Mouse (Mus musculus): ENCODE measurements around the gene Rcc2. TPM values are rescaled to one million over a fixed set of nuclear protein-coding genes. Genes with fewer than 3 reads are reported as not detected.

Gene Rcc2
- polyA plus RNA-seq, 1 experiment from 2014 or later = 62.8 TPM

DNA sequence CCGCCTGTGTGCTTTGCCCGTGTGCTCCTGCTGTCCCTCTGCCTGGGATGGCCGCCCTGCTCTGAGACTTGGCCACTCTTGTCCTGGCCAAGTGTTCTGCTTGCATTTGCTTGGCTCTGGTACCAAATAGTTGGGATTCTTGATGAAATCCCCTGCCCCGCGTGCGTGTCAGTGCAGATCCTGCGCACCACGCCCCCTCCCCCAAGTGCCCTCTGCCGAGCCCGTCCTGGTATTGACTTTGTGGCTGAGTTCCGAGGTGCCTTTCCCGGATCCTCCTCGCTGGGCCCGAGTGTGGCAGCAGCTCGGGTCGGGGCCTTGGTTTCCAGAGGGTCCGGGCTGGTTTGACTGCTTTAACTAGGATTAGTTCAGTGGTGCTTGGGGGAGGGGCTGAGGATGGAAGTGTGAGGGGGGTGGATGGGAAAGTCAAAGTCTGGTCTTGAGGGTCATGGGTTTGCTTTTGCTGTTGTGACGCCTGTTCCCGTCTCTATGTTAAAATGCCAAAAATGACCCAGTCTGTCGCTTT is 21.7 kb downstream of the Rcc2 start:
- WGBS = 67% methylated on average over 20 of the region's 20 CpGs
- no peak for TF ChIP-seq CTCF (IDR thresholded peaks at IDR 0.05; ENCODE audit: low read depth)
- DNase-seq (no peak), ATAC-seq (ENCODE audit: insufficient read depth) (no peak)
- H3K9me3 ChIP-seq (ENCODE audit: low read depth, low read length) = no peaks in the 10 kb centered on the region
- no peak overlapping the region for H3K9ac ChIP-seq
- H3K27me3 ChIP-seq (ENCODE audit: insufficient read depth, low read length) = no peaks in the 10 kb centered on the region
- H3K27ac ChIP-seq (ENCODE audit: low read depth) = no peak overlapping the region
- H3K4me2 ChIP-seq = no peak overlapping the region
- no peaks in the 10 kb centered on the region for H3K4me1 ChIP-seq (ENCODE audit: insufficient read depth)
- H3K36me3 ChIP-seq (ENCODE audit: insufficient read depth) = peaks cover 83% of the 10 kb centered on the region
- no peak overlapping the region for H3K4me3 ChIP-seq (ENCODE audit: low read depth, low read length)

- Histone ChIP-seq H3K27me3 (ENCODE audit: insufficient read depth, low read length) (no peaks in the 10 kb centered on the region), H3K4me3 (ENCODE audit: low read depth, low read length) (no peak overlapping the region), H3K4me1 (ENCODE audit: insufficient read depth) (no peaks in the 10 kb centered on the region), H3K36me3 (ENCODE audit: insufficient read depth) (peaks cover 76% of the 10 kb centered on the region), H3K4me2 (no peak overlapping the region), H3K9ac (no peak overlapping the region), H3K9me3 (ENCODE audit: low read depth, low read length) (no peaks in the 10 kb centered on the region), H3K27ac (ENCODE audit: low read depth) (no peak overlapping the region)
- no peak for ATAC-seq (ENCODE audit: insufficient read depth)
- no peak for TF ChIP-seq CTCF (IDR thresholded peaks at IDR 0.05; ENCODE audit: low read depth)
- WGBS = 66% methylated on average over 9 of the region's 9 CpGs
- no peak for DNase-seq
Measured at GRCm38 (mm10) chr4:140722710-140723109, 22.4 kb downstream of the Rcc2 start.

- H3K9ac ChIP-seq = no peak overlapping the region
- H3K36me3 ChIP-seq (ENCODE audit: insufficient read depth) = peaks cover 72% of the 10 kb centered on the region
- H3K27me3 ChIP-seq (ENCODE audit: insufficient read depth, low read length) = no peaks in the 10 kb centered on the region
- TF ChIP-seq CTCF (IDR thresholded peaks at IDR 0.05; ENCODE audit: low read depth) = no peak
- 74% methylated on average over 9 of the region's 9 CpGs for whole genome bisulfite sequencing
- DNase-seq (no peak), ATAC-seq (ENCODE audit: insufficient read depth) (no peak)
- no peak overlapping the region for H3K27ac ChIP-seq (ENCODE audit: low read depth)
- no peaks in the 10 kb centered on the region for H3K4me1 ChIP-seq (ENCODE audit: insufficient read depth)
- no peak overlapping the region for H3K4me3 ChIP-seq (ENCODE audit: low read depth, low read length)
- H3K9me3 ChIP-seq (ENCODE audit: low read depth, low read length) = no peaks in the 10 kb centered on the region
- no peak overlapping the region for H3K4me2 ChIP-seq
Measured at GRCm38 (mm10) chr4:140723192-140723591, 22.9 kb downstream of the Rcc2 start.

GRCm38 (mm10) chr4:140723801-140724200 is 23.5 kb downstream of the Rcc2 start:
- Histone ChIP-seq H3K27me3 (ENCODE audit: insufficient read depth, low read length) (no peaks in the 10 kb centered on the region), H3K9ac (no peak overlapping the region), H3K4me1 (ENCODE audit: insufficient read depth) (no peaks in the 10 kb centered on the region), H3K4me2 (no peak overlapping the region), H3K4me3 (ENCODE audit: low read depth, low read length) (no peak overlapping the region), H3K36me3 (ENCODE audit: insufficient read depth) (peaks cover 65% of the 10 kb centered on the region), H3K9me3 (ENCODE audit: low read depth, low read length) (no peaks in the 10 kb centered on the region), H3K27ac (ENCODE audit: low read depth) (no peak overlapping the region)
- peak; percentile 82 for TF ChIP-seq CTCF (IDR thresholded peaks at IDR 0.05; ENCODE audit: low read depth)
- ATAC-seq (ENCODE audit: insufficient read depth) (peak; percentile 54), DNase-seq (peak; percentile 76)
- 46% methylated on average over 5 of the region's 5 CpGs for WGBS

GRCm38 (mm10) chr4:140724739-140725138 is 24.4 kb downstream of the Rcc2 start:
- no peaks in the 10 kb centered on the region for H3K27me3 ChIP-seq (ENCODE audit: insufficient read depth, low read length)
- no peak overlapping the region for H3K27ac ChIP-seq (ENCODE audit: low read depth)
- H3K36me3 ChIP-seq (ENCODE audit: insufficient read depth) = peaks cover 56% of the 10 kb centered on the region
- H3K4me2 ChIP-seq = no peak overlapping the region
- H3K9ac ChIP-seq = no peak overlapping the region
- no peaks in the 10 kb centered on the region for H3K4me1 ChIP-seq (ENCODE audit: insufficient read depth)
- 63% methylated on average over 6 of the region's 6 CpGs for WGBS
- H3K4me3 ChIP-seq (ENCODE audit: low read depth, low read length) = no peak overlapping the region
- H3K9me3 ChIP-seq (ENCODE audit: low read depth, low read length) = no peaks in the 10 kb centered on the region
- TF ChIP-seq CTCF (IDR thresholded peaks at IDR 0.05; ENCODE audit: low read depth) = no peak
- no peak for ATAC-seq (ENCODE audit: insufficient read depth)
- DNase-seq = no peak

- Histone ChIP-seq H3K27ac (ENCODE audit: low read depth) (no peak overlapping the region), H3K9me3 (ENCODE audit: low read depth, low read length) (no peaks in the 10 kb centered on the region), H3K4me3 (ENCODE audit: low read depth, low read length) (no peak overlapping the region), H3K36me3 (ENCODE audit: insufficient read depth) (peaks cover 34% of the 10 kb centered on the region), H3K4me2 (no peak overlapping the region), H3K9ac (no peak overlapping the region), H3K27me3 (ENCODE audit: insufficient read depth, low read length) (no peaks in the 10 kb centered on the region), H3K4me1 (ENCODE audit: insufficient read depth) (no peaks in the 10 kb centered on the region)
- 83% methylated on average over 12 of the region's 12 CpGs for WGBS
- no peak for DNase-seq
- ATAC-seq (ENCODE audit: insufficient read depth) = no peak
- TF ChIP-seq CTCF (IDR thresholded peaks at IDR 0.05; ENCODE audit: low read depth) = no peak
Measured at GRCm38 (mm10) chr4:140726907-140727306, 26.6 kb downstream of the Rcc2 start.

GRCm38 (mm10) chr4:140731654-140732053 is 31.3 kb downstream of the Rcc2 start:
- H3K9me3 ChIP-seq (ENCODE audit: low read depth, low read length) = no peaks in the 10 kb centered on the region
- no peaks in the 10 kb centered on the region for H3K27me3 ChIP-seq (ENCODE audit: insufficient read depth, low read length)
- peak; percentile 42 for TF ChIP-seq CTCF (IDR thresholded peaks at IDR 0.05; ENCODE audit: low read depth)
- H3K4me2 ChIP-seq = no peak overlapping the region
- DNase-seq = no peak
- no peaks in the 10 kb centered on the region for H3K36me3 ChIP-seq (ENCODE audit: insufficient read depth)
- 72% methylated on average over 4 of the region's 4 CpGs for WGBS
- no peaks in the 10 kb centered on the region for H3K4me1 ChIP-seq (ENCODE audit: insufficient read depth)
- H3K9ac ChIP-seq = no peak overlapping the region
- no peak for ATAC-seq (ENCODE audit: insufficient read depth)
- H3K4me3 ChIP-seq (ENCODE audit: low read depth, low read length) = no peak overlapping the region
- H3K27ac ChIP-seq (ENCODE audit: low read depth) = no peak overlapping the region

DNA sequence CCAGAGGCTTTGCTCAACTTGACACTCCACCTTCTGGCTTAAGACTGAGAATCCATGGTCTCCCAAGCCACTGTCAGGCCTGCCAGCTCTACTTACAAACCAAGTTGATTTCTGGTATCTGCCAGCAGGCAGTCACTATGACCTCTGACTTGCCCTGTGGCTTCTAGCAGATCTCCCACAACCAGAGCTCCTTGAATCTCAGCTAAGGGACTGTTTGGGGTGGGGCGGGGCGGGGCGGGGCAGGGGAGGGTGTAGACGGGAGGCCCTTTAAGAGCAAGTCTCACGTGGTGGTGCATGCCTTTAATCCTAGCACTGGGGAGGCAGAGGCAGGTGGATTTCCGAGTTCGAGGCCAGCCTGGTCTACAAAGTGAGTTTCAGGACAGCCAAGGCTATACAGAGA is 32.5 kb downstream of the Rcc2 start:
- Histone ChIP-seq H3K27ac (ENCODE audit: low read depth) (no peak overlapping the region), H3K9ac (no peak overlapping the region), H3K4me3 (ENCODE audit: low read depth, low read length) (no peak overlapping the region), H3K4me2 (no peak overlapping the region), H3K9me3 (ENCODE audit: low read depth, low read length) (no peaks in the 10 kb centered on the region), H3K36me3 (ENCODE audit: insufficient read depth) (no peaks in the 10 kb centered on the region), H3K27me3 (ENCODE audit: insufficient read depth, low read length) (no peaks in the 10 kb centered on the region), H3K4me1 (ENCODE audit: insufficient read depth) (no peaks in the 10 kb centered on the region)
- 72% methylated on average over 7 of the region's 7 CpGs for WGBS
- ATAC-seq (ENCODE audit: insufficient read depth) (no peak), DNase-seq (no peak)
- TF ChIP-seq CTCF (IDR thresholded peaks at IDR 0.05; ENCODE audit: low read depth) = no peak

All from lung, embryonic 14.5 days (tissue).